Mouse (Mus musculus): ENCODE results near the gene Fancc.

Fancc gene

GRCm38 (mm10) chr13:63246332-63246940 is 250.6 kb downstream of the Fancc start:
- no peak for DNase-seq (ENCODE audit: low spot score in 2 of 2)

- no peak for DNase-seq (ENCODE audit: low spot score in 2 of 2)
These were observed 251.3 kb downstream of the Fancc start for GRCm38 (mm10) chr13:63245812-63246211.

- no peak for DNase-seq (ENCODE audit: low spot score in 2 of 2)
These were observed 251.9 kb downstream of the Fancc start for GRCm38 (mm10) chr13:63245218-63245617.

- DNase-seq (ENCODE audit: low spot score in 2 of 2): no peak
These were observed 252.7 kb downstream of the Fancc start for GRCm38 (mm10) chr13:63244425-63244824.

- no peak for DNase-seq (ENCODE audit: low spot score in 2 of 2)
These were observed 253.5 kb downstream of the Fancc start for GRCm38 (mm10) chr13:63243586-63243985.

GRCm38 (mm10) chr13:63242401-63243192 is 254.5 kb downstream of the Fancc start:
- no peak for DNase-seq (ENCODE audit: low spot score in 2 of 2)

GRCm38 (mm10) chr13:63241665-63242064 is 255.4 kb downstream of the Fancc start:
- no peak for DNase-seq (ENCODE audit: low spot score in 2 of 2)

- DNase-seq (ENCODE audit: low spot score in 2 of 2): no peak
These were observed 256.2 kb downstream of the Fancc start for GRCm38 (mm10) chr13:63240835-63241234.

- DNase-seq (ENCODE audit: low spot score in 2 of 2): peak; percentile 63 to 72
These were observed 257.0 kb downstream of the Fancc start for GRCm38 (mm10) chr13:63239877-63240671.

GRCm38 (mm10) chr13:63239301-63239804 is 257.7 kb downstream of the Fancc start:
- no peak for DNase-seq (ENCODE audit: low spot score in 2 of 2)

GRCm38 (mm10) chr13:63238045-63238444 is 259.0 kb downstream of the Fancc start:
- DNase-seq (ENCODE audit: low spot score in 2 of 2): no peak

- no peak for DNase-seq (ENCODE audit: low spot score in 2 of 2)
These were observed 260.8 kb downstream of the Fancc start for GRCm38 (mm10) chr13:63236159-63236893.

GRCm38 (mm10) chr13:63235551-63235950 is 261.5 kb downstream of the Fancc start:
- DNase-seq (ENCODE audit: low spot score in 2 of 2): no peak

All from frontal cortex, postnatal 36 days (tissue).